Mouse (Mus musculus) liver, embryonic 14.5 days (tissue): ENCODE measurements around the gene Itih4. TPM values are rescaled to one million over a fixed set of nuclear protein-coding genes. Genes with fewer than 3 reads are reported as not detected.

Experiments
- ATAC-seq: fragments of 200-750 bp; cut with Nextera tagmentation; 2 replicates; pipeline ENCODE4 v1.8.0; 2017; ENCODE audit warnings: moderate number of reproducible peaks, mild to moderate bottlenecking, moderate library complexity; ENCODE audit not compliant: insufficient read depth
- DNase-seq, 3 experiments: peaks; one replicate each; pipeline ENCODE4 v3.0.0-alpha.2; 2012 to 2013; ENCODE audit warnings: low read depth in 3 of 3, low spot score in 3 of 3
- H3K27ac ChIP-seq: fragments of 300-500 bp; sonication (generic); 2 replicates; pipeline ENCODE4 v1.5.1; 2014; ENCODE audit warnings: moderate library complexity, mild to moderate bottlenecking, control low read depth, inconsistent platforms
- H3K27me3 ChIP-seq: fragments of 300-500 bp; sonication (generic); 2 replicates; pipeline ENCODE4 v1.6.1; 2014; ENCODE audit warnings: mild to moderate bottlenecking, low read length, moderate library complexity; ENCODE audit not compliant: control insufficient read depth, insufficient read depth
- H3K36me3 ChIP-seq: fragments of 300-500 bp; sonication (generic); replicated peaks from 2 replicates; pipeline ENCODE4 v1.6.1; 2014; ENCODE audit warnings: low read depth; ENCODE audit not compliant: control insufficient read depth, insufficient read depth
- H3K4me1 ChIP-seq, 2 experiments: fragments of 200-500 bp in 1 of 2; fragments of 300-500 bp in 1 of 2; sonication (generic) in 1 of 2; replicated peaks; 2 replicates each; pipeline ENCODE4 v1.6.1; 2012 to 2014; ENCODE audit warnings: antibody characterized with exemption in 1 of 2, inconsistent platforms in 1 of 2, low read length in 1 of 2; ENCODE audit not compliant: control insufficient read depth in 2 of 2, insufficient read depth in 2 of 2
- H3K4me2 ChIP-seq: fragments of 300-500 bp; sonication (generic); 2 replicates; pipeline ENCODE4 v1.6.1; 2014; ENCODE audit warnings: low read depth, mild to moderate bottlenecking, control low read depth, moderate library complexity
- H3K4me3 ChIP-seq, 2 experiments: fragments of 200-500 bp in 1 of 2; fragments of 300-500 bp in 1 of 2; sonication (generic) in 1 of 2; 2 replicates each; pipeline ENCODE4 v1.5.1; 2012 to 2014; ENCODE audit warnings: low read depth in 2 of 2, low read length in 2 of 2, mild to moderate bottlenecking in 2 of 2, control low read depth in 1 of 2, inconsistent platforms in 1 of 2, moderate library complexity in 1 of 2; ENCODE audit not compliant: insufficient read depth in 1 of 2
- H3K9ac ChIP-seq: fragments of 300-500 bp; sonication (generic); replicated peaks from 2 replicates; pipeline ENCODE4 v1.6.1; 2014; ENCODE audit warnings: mild to moderate bottlenecking, control low read depth, moderate library complexity
- H3K9me3 ChIP-seq: fragments of 300-500 bp; sonication (generic); 2 replicates; pipeline ENCODE4 v1.6.1; 2016; ENCODE audit warnings: low read length, mixed read lengths; ENCODE audit not compliant: control insufficient read depth
- CTCF ChIP-seq: IDR thresholded peaks from 2 replicates; pipeline ENCODE4 v1.5.1; 2016; ENCODE audit warnings: antibody characterized with exemption, low read depth, control low read depth
- EP300 ChIP-seq: IDR thresholded peaks from 2 replicates; pipeline ENCODE4 v1.6.1; 2016; ENCODE audit warnings: antibody characterized with exemption, low read depth
- WGBS: fragments of 180-500 bp; shearing (Covaris S2); extraction: QIAGEN DNeasy Blood & Tissue Kit; methylation state at CpG from one replicate; pipeline ENCODE4 v1.1.7; 2014; ENCODE audit not compliant: insufficient replicate concordance; 5-methylcytosine and 5-hydroxymethylcytosine counted together
- polyA plus RNA-seq, 2 experiments: library from polyadenylated mRNA; depleted of rRNA in 1 of 2; stranded (reverse) in 1 of 2; unstranded in 1 of 2; fragments of >200 nt; fragmentation: Nextera tagmentation in 1 of 2; extraction: Ambion mirVana in 1 of 2; gene quantifications; 2 replicates each; pipeline versions ENCODE4 v1.2.1 to v1.2.3; 2012 to 2014

Gene Itih4
- polyA plus RNA-seq, 2 experiments: 56.0 to 113 TPM

DNA sequence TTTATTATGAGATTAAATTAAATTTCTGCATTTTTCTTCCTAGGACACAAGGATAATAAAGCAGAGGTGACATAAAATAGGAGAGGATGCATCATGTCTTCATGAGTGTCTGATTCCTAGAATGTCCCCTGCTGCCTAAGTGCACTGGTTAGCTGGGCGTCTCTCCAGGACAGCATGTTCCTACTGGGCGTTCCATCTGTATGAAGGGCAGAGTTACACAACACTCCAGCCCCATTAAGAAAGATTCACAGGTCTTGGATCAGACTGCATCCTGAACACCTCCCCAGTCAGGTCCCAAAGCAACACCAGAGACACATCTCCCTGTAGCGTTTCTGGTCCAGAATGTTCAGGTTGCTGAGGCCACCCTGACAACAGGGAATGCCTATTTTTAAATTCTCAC, 31.0 kb upstream of the Itih4 start:
- Histone ChIP-seq H3K36me3 (no peaks in the 10 kb centered on the region), H3K27me3 (no peaks in the 10 kb centered on the region), H3K27ac (no peak overlapping the region), H3K9me3 (no peaks in the 10 kb centered on the region), H3K9ac (no peak overlapping the region), H3K4me3 (no peak overlapping the region), H3K4me2 (no peak overlapping the region), H3K4me1 (no peaks in the 10 kb centered on the region; a peak in 1 of 4 replicates)
- TF ChIP-seq CTCF (no peak), EP300 (no peak)
- no peak for ATAC-seq
- DNase-seq: no peak
- WGBS: 83% methylated on average over 3 of the region's 3 CpGs

- H3K4me2 ChIP-seq: no peak overlapping the region
- no peak for TF ChIP-seq CTCF
- TF ChIP-seq EP300: no peak
- H3K4me3 ChIP-seq: no peak overlapping the region
- H3K9me3 ChIP-seq: no peaks in the 10 kb centered on the region
- DNase-seq (no peak), ATAC-seq (no peak)
- H3K9ac ChIP-seq: no peak overlapping the region
- H3K27me3 ChIP-seq: no peaks in the 10 kb centered on the region
- no peak overlapping the region for H3K27ac ChIP-seq
- no peaks in the 10 kb centered on the region for H3K36me3 ChIP-seq
- peaks cover 0 to 3% of the 10 kb centered on the region in 2 experiments; a peak in 2 of 4 replicates for H3K4me1 ChIP-seq
- 46% methylated on average over 10 of the region's 10 CpGs for WGBS
Observed at GRCm38 (mm10) chr14:30856885-30857507, 29.3 kb upstream of the Itih4 start.

DNA sequence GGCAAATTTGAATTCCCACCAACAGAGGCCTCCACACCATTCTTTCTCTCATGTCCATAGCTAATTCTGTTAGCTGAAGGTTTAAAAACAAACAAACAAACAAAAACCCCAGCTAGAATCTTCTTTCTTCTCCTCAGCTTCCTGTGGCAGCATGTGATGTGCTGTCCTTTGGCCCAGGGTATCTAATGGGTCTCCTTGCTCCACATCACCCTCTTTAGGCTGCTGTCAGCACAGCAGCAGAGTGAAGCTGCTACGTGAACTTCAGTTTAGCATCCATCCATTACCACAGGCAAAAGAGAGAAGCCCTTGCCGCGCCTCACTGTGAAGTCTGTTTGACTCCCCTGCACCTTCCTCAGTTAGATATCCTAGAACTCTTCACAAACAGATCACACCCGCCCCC, 28.3 kb upstream of the Itih4 start:
- Histone ChIP-seq H3K27ac (no peak overlapping the region), H3K4me2 (no peak overlapping the region), H3K36me3 (no peaks in the 10 kb centered on the region), H3K9me3 (no peaks in the 10 kb centered on the region), H3K9ac (no peak overlapping the region), H3K27me3 (no peaks in the 10 kb centered on the region), H3K4me1 (peaks cover 0 to 3% of the 10 kb centered on the region in 2 experiments; a peak in 2 of 4 replicates), H3K4me3 (no peak overlapping the region)
- 60% methylated on average over 4 of the region's 4 CpGs for WGBS
- TF ChIP-seq CTCF (peak; percentile 54), EP300 (no peak)
- peak in 1 of 3 experiments; percentile 13 for DNase-seq
- ATAC-seq: no peak

DNA sequence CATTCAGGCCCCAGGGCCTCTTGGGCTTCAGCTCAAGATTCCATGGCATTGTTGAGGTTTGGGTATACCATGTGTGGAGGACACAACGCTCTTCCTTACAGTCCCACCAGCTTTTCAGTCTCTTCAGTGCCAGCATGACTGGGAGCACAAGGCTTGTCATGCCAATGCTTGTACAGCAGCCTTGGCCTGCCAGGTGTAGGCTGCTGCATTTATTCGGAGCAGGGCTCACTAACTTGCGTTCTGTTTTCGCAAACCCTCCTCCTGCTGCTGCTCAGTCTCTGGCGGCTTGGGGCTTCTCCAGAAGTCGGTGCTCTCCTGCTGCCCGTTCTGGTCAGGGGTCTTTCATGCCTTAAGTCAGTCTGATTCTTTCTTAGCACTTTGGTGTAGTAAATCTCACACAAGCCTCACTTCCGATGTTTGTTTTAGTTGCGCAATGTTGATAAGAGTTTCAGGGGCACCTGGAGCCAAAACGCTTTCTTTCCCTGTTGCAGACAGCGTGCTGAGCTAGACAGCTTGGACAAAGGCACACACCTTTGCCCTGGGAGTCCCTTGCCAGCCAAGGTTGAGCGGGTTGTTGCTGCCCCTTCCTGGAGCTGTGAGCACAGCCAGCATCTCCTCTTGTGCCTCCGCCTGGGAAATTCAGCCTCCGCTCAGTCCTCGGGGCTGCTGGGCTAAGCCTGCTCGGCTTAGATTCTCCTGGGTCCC, 24.7 kb upstream of the Itih4 start:
- 66% methylated on average over 16 of the region's 16 CpGs for WGBS
- Histone ChIP-seq H3K4me1 (peaks cover 0 to 3% of the 10 kb centered on the region in 2 experiments; a peak in 2 of 4 replicates), H3K27me3 (no peaks in the 10 kb centered on the region), H3K36me3 (no peaks in the 10 kb centered on the region), H3K9ac (no peak overlapping the region), H3K4me2 (no peak overlapping the region), H3K4me3 (no peak overlapping the region), H3K27ac (no peak overlapping the region), H3K9me3 (no peaks in the 10 kb centered on the region)
- no peak for DNase-seq
- no peak for TF ChIP-seq CTCF
- no peak for TF ChIP-seq EP300
- ATAC-seq: 0 out of 2 replicates have a peak, but pooled peaks have one; percentile 13

DNA sequence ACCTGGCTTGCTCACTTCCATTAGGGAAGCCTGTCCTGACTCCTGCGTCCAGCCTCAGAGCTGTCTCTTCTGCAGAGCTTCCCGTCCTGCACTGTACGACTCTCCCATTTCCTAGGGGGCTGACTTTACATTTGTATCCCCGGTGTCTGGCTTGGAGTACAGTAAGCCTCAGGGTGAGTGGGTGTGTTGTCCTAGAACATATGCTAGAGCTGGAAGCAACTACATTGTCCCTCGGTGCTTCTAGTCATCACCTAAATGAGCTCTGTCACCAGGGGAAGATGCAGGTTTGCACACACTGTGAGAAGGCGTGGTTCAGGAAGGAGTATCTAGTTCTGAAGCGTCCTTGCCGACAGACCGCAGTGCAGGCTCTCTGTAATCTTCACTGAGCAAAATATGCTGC, 23.9 kb upstream of the Itih4 start:
- Histone ChIP-seq H3K27me3 (no peaks in the 10 kb centered on the region), H3K36me3 (no peaks in the 10 kb centered on the region), H3K4me2 (no peak overlapping the region), H3K27ac (no peak overlapping the region), H3K4me3 (no peak overlapping the region), H3K4me1 (peaks cover 0 to 3% of the 10 kb centered on the region in 2 experiments; a peak in 1 of 4 replicates), H3K9me3 (no peaks in the 10 kb centered on the region), H3K9ac (no peak overlapping the region)
- DNase-seq (no peak), ATAC-seq (no peak)
- 78% methylated on average over 9 of the region's 9 CpGs for WGBS
- TF ChIP-seq EP300 (no peak), CTCF (no peak)
